Mouse (Mus musculus): Measurements from ENCODE around the gene Mcm6.

The Mcm6 gene

GRCm38 (mm10) chr1:128359554-128360376 is at the start of gene Mcm6:
TSS of gene Mcm6 (minus strand) at chr1:128359664.
- peak; percentile 91 for DNase-seq (ENCODE audit: extremely low spot score, low spot score)

DNA sequence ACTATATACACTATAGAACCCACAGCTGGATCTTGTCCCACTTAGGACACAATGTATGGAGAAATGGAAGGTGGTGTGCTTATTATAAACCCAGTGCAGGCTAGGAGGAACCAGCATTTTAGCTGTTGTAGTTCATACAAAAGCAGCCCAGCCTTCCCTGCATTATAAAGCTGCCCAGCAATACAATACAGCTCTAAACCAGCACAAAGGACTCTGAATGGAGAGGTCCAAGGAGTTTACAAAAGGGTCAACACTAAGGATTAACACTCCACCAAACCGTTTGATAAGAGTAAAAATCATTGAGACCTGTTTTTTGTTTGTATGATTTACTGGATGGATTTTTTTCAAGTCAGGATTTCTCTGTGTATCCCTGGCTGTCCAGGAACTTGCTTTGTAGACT is 47.4 kb upstream of the Mcm6 start:
- no peak for DNase-seq (ENCODE audit: extremely low spot score, low spot score)

GRCm38 (mm10) chr1:128405675-128406074 is 46.2 kb upstream of the Mcm6 start:
- no peak for DNase-seq (ENCODE audit: extremely low spot score, low spot score)

GRCm38 (mm10) chr1:128405041-128405481 is 45.6 kb upstream of the Mcm6 start:
- no peak for DNase-seq (ENCODE audit: extremely low spot score, low spot score)

DNA sequence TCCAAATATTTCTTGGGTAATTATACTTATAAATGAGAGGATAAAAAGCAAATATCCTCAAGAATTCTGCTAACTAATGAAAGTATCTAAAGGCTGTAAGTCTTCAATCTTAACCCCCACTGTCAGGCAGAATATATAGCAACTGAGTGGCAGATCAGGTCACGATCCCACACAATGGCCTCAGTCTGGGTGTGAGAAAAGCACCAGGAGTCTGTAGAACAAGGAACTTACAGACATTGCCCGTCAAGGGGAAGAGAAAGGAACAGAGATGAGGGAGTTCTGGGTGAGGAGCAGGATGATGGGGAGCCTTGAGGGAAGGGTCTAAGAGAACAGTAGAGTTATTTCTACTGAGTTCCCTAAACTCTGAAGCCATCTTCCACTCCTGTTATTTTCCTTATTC is 41.5 kb upstream of the Mcm6 start:
- DNase-seq (ENCODE audit: extremely low spot score, low spot score), result no peak

DNA sequence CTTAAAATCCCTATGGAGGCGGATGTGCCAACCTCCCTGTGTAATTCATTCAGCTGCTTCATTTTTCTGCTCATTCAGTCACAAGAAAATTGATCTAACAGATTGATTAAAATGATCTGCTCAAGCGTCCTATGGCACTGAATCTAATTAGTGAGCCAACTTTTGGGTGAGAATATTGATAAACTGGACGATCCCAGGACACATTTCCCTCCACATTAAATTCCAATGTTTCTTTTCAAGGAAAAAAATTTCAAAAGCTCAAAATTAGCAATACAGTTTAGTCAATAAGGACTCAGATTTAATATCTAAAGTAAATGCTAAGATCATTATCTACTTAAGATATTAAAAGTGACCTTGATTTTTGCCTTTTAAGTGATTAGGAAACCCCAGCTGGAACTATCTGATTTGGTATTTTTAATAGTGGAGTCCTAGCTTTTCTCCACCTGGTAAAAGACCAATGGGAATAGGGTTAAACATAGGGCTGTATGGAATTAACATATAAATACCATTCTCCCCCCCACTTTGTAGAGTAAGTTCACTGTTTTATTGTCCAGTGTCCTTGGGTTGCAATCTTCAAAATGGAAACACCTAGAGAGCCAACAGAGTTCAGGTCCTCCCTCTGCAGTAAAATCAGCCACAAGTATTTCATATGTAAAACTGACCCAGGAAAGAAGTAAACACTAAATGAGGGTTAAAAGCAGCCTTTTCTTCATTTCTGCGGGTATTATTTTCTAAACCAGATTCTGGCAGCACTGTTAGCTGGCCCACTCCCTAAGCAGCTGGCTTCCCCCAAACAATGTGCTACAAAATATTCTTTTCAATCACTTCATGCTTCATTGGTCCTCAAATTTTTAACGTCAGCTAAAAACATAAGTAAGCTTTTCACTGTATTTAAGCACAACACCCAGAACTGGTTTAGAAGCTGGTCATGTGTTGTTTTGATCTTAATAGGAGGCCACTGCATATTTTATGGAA is 40.8 kb upstream of the Mcm6 start:
- no peak for DNase-seq (ENCODE audit: extremely low spot score, low spot score)

- no peak for DNase-seq (ENCODE audit: extremely low spot score, low spot score)
These were observed 39.4 kb upstream of the Mcm6 start for GRCm38 (mm10) chr1:128398738-128399445.

DNA sequence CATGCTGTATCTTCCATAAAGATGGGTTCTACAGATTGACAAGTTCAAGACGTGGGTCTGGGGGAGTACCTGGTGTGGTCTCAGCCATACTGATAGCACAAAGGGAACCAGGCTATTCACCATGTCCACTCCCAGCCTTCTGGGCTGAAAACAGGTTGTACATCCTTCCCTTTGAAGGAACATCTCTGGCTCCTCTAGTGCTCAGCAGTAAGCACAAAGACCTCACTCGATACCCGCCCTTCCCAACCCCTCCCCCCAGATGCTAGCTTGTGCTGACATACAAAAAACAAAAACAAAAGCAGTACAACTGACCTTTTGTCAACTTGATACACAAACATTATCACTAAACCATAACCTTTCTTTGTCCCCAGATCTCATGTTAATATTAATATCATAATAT is 35.2 kb upstream of the Mcm6 start:
- no peak for DNase-seq (ENCODE audit: extremely low spot score, low spot score)

GRCm38 (mm10) chr1:128392382-128392781 is 32.9 kb upstream of the Mcm6 start:
- DNase-seq (ENCODE audit: extremely low spot score, low spot score), result no peak

DNA sequence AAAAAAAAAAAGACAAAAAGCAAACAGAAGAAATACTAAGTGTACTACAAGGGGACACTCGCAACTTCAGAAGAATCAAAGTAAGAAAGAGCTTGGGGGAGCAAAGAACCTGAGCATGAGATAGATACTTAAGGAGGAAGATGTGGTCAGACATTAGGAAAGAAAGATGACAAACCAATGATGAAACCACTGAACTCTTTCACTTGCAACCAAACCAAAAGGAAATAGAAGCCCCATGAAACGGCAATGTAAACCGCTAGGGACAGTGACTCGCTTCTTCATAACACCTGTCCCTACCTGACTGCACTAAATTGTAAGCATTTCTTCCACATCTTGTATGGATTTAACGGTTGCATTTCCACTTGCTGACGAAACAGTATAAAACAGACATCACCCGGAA is 27.0 kb upstream of the Mcm6 start:
- no peak for DNase-seq (ENCODE audit: extremely low spot score, low spot score)

DNA sequence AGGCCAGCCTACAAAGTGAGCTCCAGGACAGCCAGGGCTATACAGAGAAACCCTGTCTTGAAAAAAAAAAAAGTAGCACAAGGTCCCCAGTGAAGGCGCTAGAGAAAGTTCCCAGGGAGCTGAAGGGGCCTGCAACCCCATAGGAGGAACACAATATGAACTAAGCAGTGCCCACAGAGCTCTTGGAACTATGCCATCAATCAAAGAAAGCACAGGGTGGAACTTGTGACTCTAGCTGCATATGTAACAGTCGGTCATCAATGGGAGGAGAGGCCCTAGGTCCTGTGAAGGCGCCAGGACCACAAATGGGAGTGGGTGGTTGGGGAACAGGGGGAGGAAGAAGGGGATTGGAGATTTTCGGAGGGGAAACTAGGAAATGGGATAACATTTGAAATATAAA is 17.4 kb upstream of the Mcm6 start:
- no peak for DNase-seq (ENCODE audit: extremely low spot score, low spot score)

- no peak for DNase-seq (ENCODE audit: extremely low spot score, low spot score)
These were observed 12.8 kb upstream of the Mcm6 start for GRCm38 (mm10) chr1:128372143-128372860.

- no peak for DNase-seq (ENCODE audit: extremely low spot score, low spot score)
These were observed 9.4 kb upstream of the Mcm6 start for GRCm38 (mm10) chr1:128368732-128369441.

- DNase-seq (ENCODE audit: extremely low spot score, low spot score), result no peak
These were observed 1.1 kb upstream of the Mcm6 start for GRCm38 (mm10) chr1:128360601-128361000.

DNA sequence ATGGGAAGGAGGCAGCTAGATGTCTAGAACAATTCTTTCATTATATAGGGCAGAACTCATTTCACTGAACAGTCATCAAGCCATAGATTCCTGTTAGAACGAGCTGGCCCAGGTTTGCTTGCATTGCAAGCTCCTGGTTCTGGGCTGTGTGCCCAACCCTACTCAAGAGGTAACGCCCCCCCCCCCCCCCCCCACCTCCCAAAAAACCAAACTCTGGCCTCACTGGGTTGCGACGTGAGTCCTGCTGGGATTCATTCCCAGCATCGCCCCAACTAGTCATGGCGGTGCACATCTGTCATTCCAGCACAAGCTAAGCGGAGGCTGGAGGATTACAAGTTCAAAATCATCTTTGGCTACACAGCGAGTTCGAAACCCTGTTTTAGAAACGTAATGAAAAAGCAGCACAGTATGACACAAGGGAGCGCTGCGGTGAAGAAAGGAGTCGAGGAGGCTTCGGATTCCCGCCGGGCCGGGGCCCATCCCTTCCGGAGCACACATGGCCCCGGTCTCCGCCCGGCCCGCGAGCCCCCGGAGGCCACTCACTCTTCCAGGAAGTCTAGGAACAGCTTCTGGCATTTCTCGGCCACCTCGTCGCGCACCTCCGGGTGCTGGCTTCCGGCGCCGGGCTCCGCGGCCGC is 429 bp downstream of the Mcm6 start:
- no peak for DNase-seq (ENCODE audit: extremely low spot score, low spot score)

GRCm38 (mm10) chr1:128358276-128358675 is 1.2 kb downstream of the Mcm6 start:
- no peak for DNase-seq (ENCODE audit: extremely low spot score, low spot score)

DNA sequence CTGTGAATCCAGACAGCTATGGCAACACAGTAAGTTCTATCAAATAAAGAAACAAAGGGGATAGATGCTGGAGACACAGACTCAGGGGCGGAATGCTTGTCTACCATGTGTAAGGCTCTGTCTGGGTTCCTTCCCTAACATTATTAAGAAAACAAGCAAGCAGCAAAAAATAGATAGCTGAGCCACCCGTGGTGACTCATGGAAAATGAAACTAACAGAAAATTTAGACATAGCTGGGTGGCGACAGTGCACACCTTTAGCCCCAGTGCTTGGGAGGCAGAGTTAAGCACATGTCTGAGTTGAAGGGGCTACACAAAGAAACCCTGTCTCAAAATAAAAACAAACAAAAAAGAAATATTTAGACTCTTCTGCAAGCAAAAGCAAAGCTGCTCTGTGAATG is 2.0 kb downstream of the Mcm6 start:
- peak; percentile 12 for DNase-seq (ENCODE audit: extremely low spot score, low spot score)

GRCm38 (mm10) chr1:128353092-128353491 is 6.4 kb downstream of the Mcm6 start:
- DNase-seq (ENCODE audit: extremely low spot score, low spot score), result no peak

GRCm38 (mm10) chr1:128344232-128344631 is 15.2 kb downstream of the Mcm6 start:
- DNase-seq (ENCODE audit: extremely low spot score, low spot score), result no peak

All from neural tube, embryonic 10.5 days (tissue).